In the genomic region with DNA sequence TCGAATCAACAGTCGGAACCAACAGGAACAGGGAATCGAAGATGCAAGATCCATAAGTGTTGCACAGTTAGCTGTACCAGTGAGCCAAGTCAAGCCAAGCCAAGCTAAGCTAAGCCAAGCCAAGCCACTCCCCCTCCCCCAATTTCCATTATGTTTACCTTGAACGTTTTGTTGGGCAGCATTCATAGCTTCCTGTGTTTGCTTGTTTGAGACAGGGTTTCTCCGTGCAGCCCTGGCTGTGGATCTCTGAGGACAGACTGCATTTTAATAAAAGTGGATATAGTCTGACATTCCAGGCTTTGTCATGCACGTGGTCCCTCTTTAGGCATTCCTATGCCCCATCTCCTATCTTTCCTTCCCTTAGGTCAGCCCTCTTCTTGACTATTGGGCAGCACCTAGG, we compare ENCODE assay signal across 8 mouse cellular contexts. TPM values are rescaled to one million over a fixed set of nuclear protein-coding genes. Genes with fewer than 3 reads are reported as not detected.
DNase-seq lines count a peak whose midpoint lies in the region; ATAC-seq and TF ChIP-seq lines count a peak whose summit lies in the region.

No protein-coding gene starts in this region.

- peaks cover 17% of the 10 kb centered on the region for H3K36me3 ChIP-seq in hindbrain, embryonic 15.5 days

- intact Hi-C loops in left cerebral cortex, adult 2 months (cut with DNase I), result loop anchor here (2.0 kb wide), 2 partner anchors 21 to 81 kb away; partner anchors contain the start of genes Cebpz, Gpatch11, Heatr5b and Ndufaf7
- intact Hi-C loops in left cerebral cortex, postnatal 10 days (cut with DNase I), result loop anchor here (5.0 kb wide), 1 partner anchor 78 kb away; the partner anchor contains the start of genes Gpatch11 and Heatr5b

- 49% methylated on average over 6 of the region's 6 CpGs for WGBS in hindbrain, embryonic 15.5 days

- peak overlapping the region; percentile 70 for H3K9ac ChIP-seq in hindbrain, embryonic 15.5 days

- no peaks in the 10 kb centered on the region for H3K9me3 ChIP-seq in hindbrain, embryonic 15.5 days

- H3K4me1 ChIP-seq in hindbrain, embryonic 15.5 days (replicated peaks), result peaks cover 16% of the 10 kb centered on the region

- DNase-seq in left cerebral cortex, adult 2 months (ENCODE audit: extremely low spot score in 1 of 2, low spot score in 2 of 2), result no peak
- DNase-seq in left cerebral cortex, postnatal 10 days (ENCODE audit: extremely low spot score in 1 of 2, low spot score in 2 of 2), result no peak
- peak; percentile 7 for DNase-seq in brain, adult 2 months (ENCODE audit: low read depth, low spot score)
- DNase-seq in naive thymus-derived CD4-positive, alpha-beta T cell, adult 2 months (ENCODE audit: low read depth), result peak; percentile 58
- no peak for DNase-seq in left cerebral cortex, adult 9 months (ENCODE audit: low spot score in 2 of 2)
- no peak for DNase-seq in B cell, adult 2 months
- DNase-seq in testis, postnatal 10 days (ENCODE audit: low spot score), result no peak

- peak overlapping the region; percentile 83 for H3K4me3 ChIP-seq in left cerebral cortex, adult 2 months
- peak overlapping the region; percentile 75 for H3K4me3 ChIP-seq in hindbrain, embryonic 15.5 days

- H3K27me3 ChIP-seq in hindbrain, embryonic 15.5 days, result no peaks in the 10 kb centered on the region

- peak overlapping the region; percentile 90 for H3K4me2 ChIP-seq in hindbrain, embryonic 15.5 days

- no peak for TF ChIP-seq CTCF in left cerebral cortex, adult 2 months (IDR thresholded peaks at IDR 0.05)

- peak overlapping the region; percentile 84 for H3K27ac ChIP-seq in left cerebral cortex, adult 2 months
- H3K27ac ChIP-seq in hindbrain, embryonic 15.5 days (replicated peaks), result peak overlapping the region; percentile 88

- no peak; the same call in 1 of the 2 replicates for ATAC-seq in hindbrain, embryonic 15.5 days (ENCODE audit: low FRiP score, low read depth)

RNA-seq across cellular contexts. Expression of gene Cebpzos, which starts 0.5 kb away (rescaled TPM):
- total RNA-seq in left cerebral cortex, adult 2 months (2021), result 10 to 100 TPM; 25.3 to 28.9 TPM
- 10 to 100 TPM; 30.8 to 36.1 TPM for total RNA-seq in left cerebral cortex, postnatal 10 days (2021)
- polyA plus RNA-seq in hindbrain, embryonic 15.5 days (2015; fragmentation: Nextera tagmentation; extraction: Ambion mirVana), result 103 and 113 TPM in 2 replicates

RNA-seq across cellular contexts. Expression of gene Sult6b1, which starts 9.0 kb away (rescaled TPM):
- total RNA-seq in left cerebral cortex, adult 2 months (2021), result under 1 TPM in 1 of 2 experiments, not detected in 1; 0.79 TPM
- not detected for total RNA-seq in left cerebral cortex, postnatal 10 days (2021)
- polyA plus RNA-seq in hindbrain, embryonic 15.5 days (2015; fragmentation: Nextera tagmentation; extraction: Ambion mirVana), result 0.27 TPM in 1 of 2 replicates, not detected in the other

RNA-seq across cellular contexts. Expression of gene Cebpz, which starts 21.1 kb away (rescaled TPM):
- 10 to 100 TPM; 32.9 to 34.0 TPM for total RNA-seq in left cerebral cortex, adult 2 months (2021)
- total RNA-seq in left cerebral cortex, postnatal 10 days (2021), result 10 to 100 TPM; 33.1 to 34.3 TPM
- 38.6 and 42.6 TPM in 2 replicates for polyA plus RNA-seq in hindbrain, embryonic 15.5 days (2015; fragmentation: Nextera tagmentation; extraction: Ambion mirVana)

RNA-seq across cellular contexts. Expression of gene Ndufaf7, which starts 21.2 kb away (rescaled TPM):
- 10 to 100 TPM; 56.2 to 60.6 TPM for total RNA-seq in left cerebral cortex, adult 2 months (2021)
- total RNA-seq in left cerebral cortex, postnatal 10 days (2021), result 10 to 100 TPM; 64.3 to 71.6 TPM
- polyA plus RNA-seq in hindbrain, embryonic 15.5 days (2015; fragmentation: Nextera tagmentation; extraction: Ambion mirVana), result 58.8 and 62.1 TPM in 2 replicates

RNA-seq across cellular contexts. Expression of gene Eif2ak2, which starts 33.4 kb away (rescaled TPM):
- total RNA-seq in left cerebral cortex, adult 2 months (2021), result 1 to 10 TPM; 4.6 to 5.5 TPM
- total RNA-seq in left cerebral cortex, postnatal 10 days (2021), result 1 to 10 TPM; 5.0 to 7.2 TPM
- 4.2 and 6.1 TPM in 2 replicates for polyA plus RNA-seq in hindbrain, embryonic 15.5 days (2015; fragmentation: Nextera tagmentation; extraction: Ambion mirVana)

Comparison
In these comparisons a context has a peak if more than half of its experiments do, and no peak if none do; other contexts are left out.
1. DNase-seq: peak in brain, adult 2 months (single experiment) and naive thymus-derived CD4-positive, alpha-beta T cell, adult 2 months (single experiment); none in left cerebral cortex, adult 2 months (0 of 2), left cerebral cortex, postnatal 10 days (0 of 2), left cerebral cortex, adult 9 months (0 of 2), B cell, adult 2 months (0 of 2) and testis, postnatal 10 days (single experiment).